Mouse (Mus musculus) ES-E14 (cell line): Measurements from ENCODE around the gene Fam174b. TPM values are rescaled to one million over a fixed set of nuclear protein-coding genes. Genes with fewer than 3 reads are reported as not detected.

Experiments used
- DNase-seq: peaks from one replicate; pipeline ENCODE4 v3.0.0-alpha.2; 2013; ENCODE audit warnings: low read depth, low spot score
- H3K27ac ChIP-seq: 2 replicates; pipeline ENCODE4 v1.5.1; 2012; ENCODE audit warnings: low read depth, mild to moderate bottlenecking, low read length, moderate library complexity, mixed read lengths; ENCODE audit not compliant: poor library complexity, insufficient read depth, severe bottlenecking
- H3K36me3 ChIP-seq: 2 replicates; pipeline ENCODE4 v1.6.1; 2012; ENCODE audit warnings: mild to moderate bottlenecking, low read length, moderate library complexity, mixed read lengths; ENCODE audit not compliant: control insufficient read depth, poor library complexity, insufficient read depth, severe bottlenecking
- H3K4me1 ChIP-seq, 2 experiments: fragments of 150-350 bp in 1 of 2; sonication (generic) in 1 of 2; 2 replicates each; pipeline ENCODE4 v1.6.1; 2012; ENCODE audit warnings: low read length in 2 of 2, mild to moderate bottlenecking in 1 of 2, mixed read lengths in 1 of 2; ENCODE audit not compliant: control insufficient read depth in 2 of 2, insufficient read depth in 2 of 2, poor library complexity in 1 of 2
- H3K4me3 ChIP-seq, 2 experiments: fragments of 150-350 bp in 1 of 2; sonication (generic) in 1 of 2; 2 replicates each; pipeline ENCODE4 v1.5.1; 2012; ENCODE audit warnings: low read length in 2 of 2, low read depth in 1 of 2, mild to moderate bottlenecking in 1 of 2, mixed read lengths in 1 of 2; ENCODE audit not compliant: insufficient read depth in 1 of 2, poor library complexity in 1 of 2, severe bottlenecking in 1 of 2
- H3K9ac ChIP-seq: 2 replicates; pipeline ENCODE4 v1.6.1; 2012; ENCODE audit warnings: low read depth, mild to moderate bottlenecking, low read length, mixed read lengths; ENCODE audit not compliant: poor library complexity, insufficient read depth, severe bottlenecking
- H3K9me3 ChIP-seq: fragments of 150-350 bp; sonication (generic); 2 replicates; pipeline ENCODE4 v1.6.1; 2012; ENCODE audit warnings: low read depth, mild to moderate bottlenecking, low read length; ENCODE audit not compliant: control insufficient read depth, insufficient read depth
- CHD2 ChIP-seq: IDR thresholded peaks from 2 replicates; pipeline ENCODE4 v1.6.1; 2014; ENCODE audit warnings: mild to moderate bottlenecking, low read depth, low read length, inconsistent platforms
- HCFC1 ChIP-seq: IDR thresholded peaks from 2 replicates; pipeline ENCODE4 v1.6.1; 2012; ENCODE audit warnings: low read length, inconsistent platforms, borderline replicate concordance; ENCODE audit not compliant: insufficient read depth
- MAFK ChIP-seq: IDR thresholded peaks from 2 replicates; pipeline ENCODE4 v1.6.1; 2014; ENCODE audit warnings: mild to moderate bottlenecking, low read depth, low read length, inconsistent platforms; ENCODE audit not compliant: insufficient read depth
- ZC3H11A ChIP-seq: IDR thresholded peaks from 2 replicates; pipeline ENCODE4 v1.6.1; 2012; ENCODE audit warnings: low read depth, mild to moderate bottlenecking, inconsistent platforms, low read length, borderline replicate concordance
- ZNF384 ChIP-seq: IDR thresholded peaks from 2 replicates; pipeline ENCODE4 v1.6.1; 2012; ENCODE audit warnings: low read depth, low read length, inconsistent platforms
- in situ Hi-C, 2 experiments: fragments of 600-800 bp; cut with MboI; formaldehyde crosslinking; loops; one replicate each; pipeline ENCODE4 v1.15.1; 2025; ENCODE audit warnings: low sequenced_read_pairs in 2 of 2, inconsistent platforms in 1 of 2; ENCODE audit not compliant: unreplicated experiment in 2 of 2
- total RNA-seq: library from RNA; depleted of rRNA; stranded (reverse); fragments of 300-350 nt; gene quantifications from 2 replicates; pipeline ENCODE4 v1.2.3, GENCODE M21; 2012; rRNA removed

The Fam174b gene
- total RNA-seq, 1 experiment: 6.5 TPM

DNA sequence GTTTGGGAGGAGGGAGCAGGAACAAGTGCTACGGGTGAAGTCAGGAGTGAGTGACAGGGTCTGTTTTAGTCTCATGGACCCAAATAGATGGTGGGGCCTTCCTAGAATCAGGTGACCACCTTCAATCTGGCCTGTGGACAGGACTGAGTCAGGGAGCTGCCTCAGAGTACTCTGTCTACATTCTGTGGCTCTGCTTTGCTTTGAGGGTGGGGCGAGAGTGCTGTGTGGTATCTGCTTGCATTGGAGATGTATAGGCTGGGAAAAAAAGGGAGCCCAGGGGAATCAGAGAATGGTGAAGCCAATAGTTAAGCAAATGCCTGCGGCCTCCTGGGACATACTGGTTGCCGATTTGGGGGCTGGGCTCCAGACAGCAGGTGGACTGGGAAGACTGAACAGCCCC, 73.8 kb downstream of the Fam174b start:
- H3K9ac ChIP-seq: no peak overlapping the region
- no peaks in the 10 kb centered on the region for H3K36me3 ChIP-seq
- in situ Hi-C loops: no loop called here
- H3K9me3 ChIP-seq: no peaks in the 10 kb centered on the region
- H3K27ac ChIP-seq: no peak overlapping the region
- 0 out of 4 replicates have a peak, but pooled peaks cover 0 to 2% of the 10 kb centered on the region in 2 experiments for H3K4me1 ChIP-seq
- no peak overlapping the region for H3K4me3 ChIP-seq
- TF ChIP-seq MAFK (no peak), ZC3H11A (no peak), ZNF384 (no peak), CHD2 (no peak), HCFC1 (no peak)
- no peak for DNase-seq

DNA sequence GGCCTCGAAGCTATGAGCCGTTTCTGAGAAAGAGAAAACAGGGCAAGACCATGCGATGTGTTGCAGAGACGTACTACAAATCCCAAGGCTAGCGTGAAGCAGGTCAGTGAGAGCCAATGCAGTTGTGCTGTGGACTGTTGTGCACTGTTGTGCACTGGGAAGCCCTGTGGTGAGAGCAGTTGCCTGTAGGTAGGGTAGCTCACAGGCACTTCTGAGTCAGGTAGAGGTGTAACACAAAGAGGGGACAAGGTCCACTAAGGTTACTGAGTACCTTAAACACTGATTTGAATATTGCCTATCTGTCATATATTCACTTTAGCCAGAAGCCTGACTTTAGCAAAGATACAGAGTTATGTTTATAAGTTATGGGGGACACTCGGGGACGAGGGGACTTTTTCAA, 74.4 kb downstream of the Fam174b start:
- Histone ChIP-seq H3K9me3 (no peaks in the 10 kb centered on the region), H3K27ac (no peak overlapping the region), H3K9ac (no peak overlapping the region), H3K36me3 (no peaks in the 10 kb centered on the region), H3K4me1 (0 out of 4 replicates have a peak, but pooled peaks cover 0 to 2% of the 10 kb centered on the region in 2 experiments), H3K4me3 (no peak overlapping the region)
- in situ Hi-C loops: no loop called here
- TF ChIP-seq CHD2: no peak
- no peak for TF ChIP-seq ZNF384
- no peak for TF ChIP-seq MAFK
- no peak for TF ChIP-seq ZC3H11A
- no peak for DNase-seq

DNA sequence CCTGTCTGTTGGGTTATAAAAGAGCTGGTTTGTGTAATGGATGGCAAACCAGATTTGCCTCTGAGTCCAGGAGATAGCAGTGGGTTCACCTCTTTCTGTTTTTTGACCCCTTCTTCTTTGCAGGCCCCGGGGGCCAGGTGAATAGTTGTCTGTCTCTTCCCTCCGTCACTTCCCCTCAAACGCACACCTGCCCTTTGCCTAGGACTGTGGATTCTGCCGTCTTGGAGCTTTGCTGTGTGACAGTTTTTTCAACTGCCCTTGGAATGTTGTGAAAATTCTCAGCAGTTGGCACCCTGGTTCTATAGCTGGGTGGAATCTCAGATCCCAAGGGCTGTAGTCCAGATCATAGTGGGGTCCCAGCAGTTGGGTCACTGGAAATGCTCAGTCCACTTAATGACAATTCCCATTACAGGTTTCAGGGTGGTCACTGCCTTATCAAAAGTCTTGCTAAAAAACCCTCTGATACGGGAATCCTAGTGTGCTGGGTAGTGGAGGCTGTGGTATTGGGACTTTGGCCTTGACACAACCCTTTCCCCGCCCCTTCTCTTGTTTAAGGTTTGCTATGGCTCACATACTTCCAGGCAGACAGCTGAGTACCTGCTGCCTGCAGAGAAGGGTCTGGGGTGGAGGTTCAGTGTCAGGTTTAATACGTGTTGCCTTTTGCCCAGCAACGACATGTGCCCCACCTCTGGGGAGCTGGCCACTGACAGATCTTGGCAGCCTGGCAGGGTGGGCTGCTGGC, 76.3 kb downstream of the Fam174b start:
- Histone ChIP-seq H3K4me1 (0 out of 4 replicates have a peak, but pooled peaks cover 0 to 2% of the 10 kb centered on the region in 2 experiments), H3K9ac (no peak overlapping the region), H3K27ac (no peak overlapping the region), H3K4me3 (no peak overlapping the region), H3K9me3 (no peaks in the 10 kb centered on the region), H3K36me3 (no peaks in the 10 kb centered on the region)
- no peak for TF ChIP-seq MAFK
- DNase-seq: no peak
- in situ Hi-C loops: no loop called here

DNA sequence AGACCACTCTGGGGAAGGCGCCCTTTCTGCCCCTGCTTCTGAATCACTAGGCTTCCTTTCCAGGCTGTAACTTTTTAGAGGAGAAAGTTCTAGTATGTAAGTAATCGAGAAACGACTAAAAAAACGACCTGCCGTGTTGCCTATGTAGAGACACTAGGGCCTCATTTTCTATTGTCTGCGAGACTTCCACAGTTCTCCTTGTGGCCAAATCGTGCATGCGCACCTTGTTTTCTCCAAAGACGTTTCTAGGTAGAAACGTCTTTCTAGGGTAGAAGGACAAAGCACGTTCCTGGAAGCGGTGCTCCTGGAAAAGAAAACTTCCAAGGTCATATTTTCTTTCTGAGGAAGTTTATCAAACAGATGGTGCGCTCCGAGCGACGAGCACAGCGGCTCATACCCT, 79.3 kb downstream of the Fam174b start:
- no peak for TF ChIP-seq ZC3H11A
- TF ChIP-seq HCFC1: no peak
- no peak for TF ChIP-seq CHD2
- no peak for TF ChIP-seq MAFK
- no peak for TF ChIP-seq ZNF384
- Histone ChIP-seq H3K9ac (no peak overlapping the region), H3K27ac (no peak overlapping the region), H3K4me3 (no peak overlapping the region), H3K36me3 (no peaks in the 10 kb centered on the region), H3K9me3 (no peaks in the 10 kb centered on the region), H3K4me1 (no peaks in the 10 kb centered on the region)
- in situ Hi-C loops: no loop called here
- peak; percentile 26 for DNase-seq

Other genes with a start within 250 kb of the Fam174b start
- gene Chd2, start 198.5 kb upstream of the Fam174b start, total RNA-seq: 46.6 and 70.8 TPM in 2 replicates